Mouse (Mus musculus): ENCODE measurements around the gene Tnik.

GRCm38 (mm10) chr3:28219533-28219932, 43.5 kb upstream of the Tnik start:
- TF ChIP-seq POU5F1 (IDR thresholded peaks at IDR 0.05; ENCODE audit: borderline replicate concordance, low read length) (no peak), CTCF (conservative IDR thresholded peaks at IDR 0.05; ENCODE audit: low read length) (no peak)

Data from E14TG2a.4 (cell line).